Mouse (Mus musculus): ENCODE measurements at regions not wholly inside any gene's neighbourhood (a gene's known extent, or its start where the extent isn't known, plus 50 kb on each side); places are given as distances from the start of the nearest gene placed in this dataset.

DNA sequence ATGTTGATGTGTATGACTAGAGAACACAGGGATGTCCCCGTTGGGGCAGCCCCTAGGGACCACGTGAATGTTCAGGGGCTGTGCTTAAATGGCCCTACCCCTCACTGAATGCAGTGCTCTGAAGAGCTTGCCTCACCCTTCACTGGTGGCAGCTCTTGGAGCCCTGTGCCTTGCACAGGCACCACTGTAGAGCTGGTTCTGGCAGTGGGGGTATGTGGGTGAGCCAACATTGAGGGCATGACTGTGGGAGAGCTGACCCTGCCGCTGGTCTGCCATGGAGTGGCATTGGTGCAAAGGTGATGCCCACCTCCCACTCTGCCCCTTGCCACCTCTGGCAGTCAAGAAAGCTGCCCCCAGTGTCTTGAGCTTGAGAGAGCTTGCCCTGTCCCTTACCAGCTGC lies 69.6 kb upstream of the Tdrd3 start:
- DNase-seq (ENCODE audit: low spot score): no peak

- no peak for DNase-seq (ENCODE audit: low spot score)
Observed at GRCm38 (mm10) chr14:87348825-87349224, 67.6 kb upstream of the Tdrd3 start.

- no peak for DNase-seq (ENCODE audit: low spot score)
Observed at GRCm38 (mm10) chr14:87365793-87366192, 50.6 kb upstream of the Tdrd3 start.

Data from ovary, adult 18-20 months (tissue).